In the genomic region with DNA sequence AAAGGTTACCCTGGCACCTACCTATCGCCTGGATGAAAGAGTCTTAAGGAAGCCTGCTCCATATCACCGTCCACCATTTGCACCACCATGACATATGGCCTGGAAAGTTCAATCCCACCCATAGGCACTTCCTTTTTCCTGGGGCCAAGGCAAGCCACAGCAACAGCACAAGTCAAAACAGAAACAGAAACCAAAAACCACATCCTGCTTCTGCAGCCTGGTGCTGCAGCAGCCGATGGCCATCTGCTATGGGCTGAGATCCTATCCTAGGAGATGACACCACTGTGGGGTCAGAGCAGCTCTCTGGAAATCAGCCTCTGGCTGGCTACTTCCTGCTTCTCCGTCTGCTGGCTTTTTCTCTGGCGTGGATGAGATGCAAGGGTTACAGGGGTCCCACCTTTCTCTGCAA, we compare ENCODE assay signal across 8 mouse cellular contexts. TPM values are rescaled to one million over a fixed set of nuclear protein-coding genes. Genes with fewer than 3 reads are reported as not detected.
DNase-seq lines count a peak whose midpoint lies in the region; ATAC-seq lines count a peak whose summit lies in the region.

No protein-coding gene starts in this region.

- no peak overlapping the region for H3K4me3 ChIP-seq in heart, embryonic 12.5 days
- no peak overlapping the region for H3K4me3 ChIP-seq in intestine, embryonic 16.5 days (ENCODE audit: low read length)

- H3K9ac ChIP-seq in heart, embryonic 12.5 days: no peak overlapping the region
- no peak overlapping the region for H3K9ac ChIP-seq in intestine, embryonic 16.5 days (ENCODE audit: low read depth, low read length)

- H3K4me1 ChIP-seq in heart, embryonic 12.5 days (replicated peaks): peaks cover 19% of the 10 kb centered on the region
- peaks cover 6% of the 10 kb centered on the region; the same call in 1 of the 2 replicates for H3K4me1 ChIP-seq in intestine, embryonic 16.5 days (ENCODE audit: control insufficient read depth, insufficient read depth, low read length)

- DNase-seq in heart, adult 11 months: peak; percentile 99
- DNase-seq in brain, adult 2 months (ENCODE audit: low read depth, low spot score): peak; percentile 63
- DNase-seq in lung, postnatal 4 days: peak; percentile 59 to 64
- DNase-seq in thymus, postnatal 10 days (ENCODE audit: low spot score in 2 of 2): peak; percentile 73 to 76
- DNase-seq in urinary bladder, postnatal 4 days (ENCODE audit: low spot score in 2 of 2): no peak
- no peak for DNase-seq in right cerebral cortex, adult 18-20 months

- no peaks in the 10 kb centered on the region for H3K36me3 ChIP-seq in heart, embryonic 12.5 days
- H3K36me3 ChIP-seq in intestine, embryonic 16.5 days (ENCODE audit: control insufficient read depth, insufficient read depth, low read length): no peaks in the 10 kb centered on the region

- no peaks in the 10 kb centered on the region for H3K9me3 ChIP-seq in heart, embryonic 12.5 days (replicated peaks)
- H3K9me3 ChIP-seq in intestine, embryonic 16.5 days (ENCODE audit: control insufficient read depth, low read length): no peaks in the 10 kb centered on the region

- WGBS in heart, embryonic 12.5 days: 57% methylated on average over 5 of the region's 5 CpGs
- WGBS in intestine, embryonic 16.5 days: 60% methylated on average over 5 of the region's 5 CpGs

- no peaks in the 10 kb centered on the region for H3K27me3 ChIP-seq in heart, embryonic 12.5 days (replicated peaks)
- no peaks in the 10 kb centered on the region for H3K27me3 ChIP-seq in intestine, embryonic 16.5 days (replicated peaks; ENCODE audit: control insufficient read depth, insufficient read depth, low read length)

- no peak for ATAC-seq in heart, embryonic 12.5 days (ENCODE audit: insufficient number of reproducible peaks, low FRiP score)
- peak; percentile 54 for ATAC-seq in intestine, embryonic 16.5 days

- no peak overlapping the region for H3K27ac ChIP-seq in heart, embryonic 12.5 days (ENCODE audit: poor library complexity, severe bottlenecking)
- H3K27ac ChIP-seq in intestine, embryonic 16.5 days (ENCODE audit: low read length): no peak overlapping the region

- H3K4me2 ChIP-seq in heart, embryonic 12.5 days: no peak overlapping the region
- no peak overlapping the region for H3K4me2 ChIP-seq in intestine, embryonic 16.5 days (ENCODE audit: low read depth, low read length)

RNA-seq across cellular contexts. Expression of a gene that starts 26.7 kb away (rescaled TPM):
- 2.9 and 3.4 TPM in 2 replicates for polyA plus RNA-seq in heart, embryonic 12.5 days (2016; fragmentation: Nextera tagmentation; extraction: Ambion mirVana)
- 5.1 and 5.3 TPM in 2 replicates for polyA plus RNA-seq in intestine, embryonic 16.5 days (2015; fragmentation: Nextera tagmentation; extraction: Ambion mirVana)

RNA-seq across cellular contexts. Expression of a gene that starts 48.3 kb away (rescaled TPM):
- 5.3 and 5.8 TPM in 2 replicates for polyA plus RNA-seq in heart, embryonic 12.5 days (2016; fragmentation: Nextera tagmentation; extraction: Ambion mirVana)
- polyA plus RNA-seq in intestine, embryonic 16.5 days (2015; fragmentation: Nextera tagmentation; extraction: Ambion mirVana): 7.5 and 9.0 TPM in 2 replicates

Comparison
In these comparisons a context has a peak if more than half of its experiments do, and no peak if none do; other contexts are left out.
1. DNase-seq: peak in heart, adult 11 months (single experiment), brain, adult 2 months (single experiment), lung, postnatal 4 days (2 of 2) and thymus, postnatal 10 days (2 of 2); none in urinary bladder, postnatal 4 days (0 of 2) and right cerebral cortex, adult 18-20 months (single experiment).